Mouse (Mus musculus) layer of hippocampus, postnatal 36 days (tissue): ENCODE results near the gene Ttc6. TPM values are rescaled to one million over a fixed set of nuclear protein-coding genes. Genes with fewer than 3 reads are reported as not detected.

Experiments
- DNase-seq, 2 experiments: peaks; one replicate each; pipeline ENCODE4 v3.0.0; 2022
- total RNA-seq, 2 experiments: library from RNA; stranded (reverse); gene quantifications; 2 replicates each; pipeline ENCODE4 v1.2.3; 2021

Ttc6 gene
- total RNA-seq = under 1 TPM; 0.13 to 0.30 TPM

DNA sequence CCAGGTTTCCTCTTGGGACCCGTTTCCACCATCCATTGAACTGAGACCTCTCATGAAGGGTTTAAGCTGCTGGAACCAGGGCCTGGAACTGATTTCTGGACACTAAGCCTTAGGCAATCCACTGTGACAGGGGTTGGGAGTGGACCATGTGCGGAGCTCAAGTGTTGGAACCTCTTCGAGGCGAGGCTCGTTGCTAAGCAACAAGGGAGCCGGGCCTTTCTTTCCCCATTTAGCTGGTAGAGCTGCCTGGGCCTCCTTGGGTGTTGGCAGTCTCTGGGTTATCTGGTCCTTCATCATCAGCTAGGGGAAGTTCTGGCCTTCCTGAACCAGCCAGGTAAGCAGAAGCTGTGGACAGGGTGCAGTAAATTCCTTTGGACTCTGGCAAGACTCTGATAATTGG, at the start of gene Ttc6:
Gene Ttc6, plus strand, starts transcription at position 205 of the 400 bp plus-strand sequence.
- no peak for DNase-seq

DNA sequence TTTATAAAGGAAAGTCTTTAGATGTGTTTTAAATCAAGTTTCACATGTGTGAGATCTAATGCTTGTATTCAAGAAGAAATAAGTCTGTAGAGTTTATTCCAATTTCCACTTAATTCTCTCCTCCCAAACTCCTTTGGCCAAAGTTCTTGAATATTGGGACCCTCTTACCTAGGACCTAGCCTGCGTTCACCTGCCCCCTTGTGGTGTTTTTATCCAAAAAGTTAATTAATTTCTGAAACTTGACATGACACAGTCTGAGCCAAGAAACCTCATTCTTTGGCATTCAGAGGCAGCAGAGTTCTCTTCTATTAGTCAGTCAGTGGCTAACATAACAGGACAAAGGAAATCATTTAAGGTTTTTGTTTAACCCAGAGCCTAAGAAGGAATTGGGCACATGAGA, 49.4 kb upstream of the Ttc6 start:
- DNase-seq = no peak

DNA sequence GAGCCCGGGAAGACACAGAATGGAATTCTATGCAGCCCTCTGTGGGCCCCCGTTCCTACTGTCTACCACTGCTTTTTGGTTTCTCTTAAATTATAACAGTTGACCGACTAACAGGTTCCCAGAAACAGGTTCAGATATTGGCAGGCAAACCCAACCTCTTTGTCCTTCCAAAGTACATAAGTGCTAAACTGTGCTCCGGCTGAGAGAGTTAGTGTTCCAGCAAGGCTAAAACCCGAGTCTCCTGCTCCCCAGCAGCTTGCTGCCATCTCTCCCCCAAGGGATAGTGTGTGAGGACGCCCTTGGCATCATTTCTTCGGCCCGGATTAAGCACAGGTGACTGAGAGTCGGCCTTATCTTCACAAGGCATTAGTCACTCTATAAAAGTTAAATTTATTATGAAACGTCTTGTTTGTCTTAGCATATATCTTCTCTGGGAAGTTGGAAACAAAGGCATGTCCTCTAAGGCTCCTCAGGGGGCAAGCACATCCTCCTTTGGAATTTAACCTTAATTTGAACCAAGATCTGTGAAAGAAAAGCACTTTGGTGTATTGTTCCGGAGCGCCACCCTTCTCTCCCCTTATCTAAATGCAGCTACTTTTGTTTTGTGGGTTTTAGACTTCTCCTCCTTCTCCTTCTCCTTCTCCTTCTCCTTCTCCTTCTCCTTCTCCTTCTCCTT, 48.1 kb upstream of the Ttc6 start:
- no peak for DNase-seq

- DNase-seq = no peak
Observed at GRCm38 (mm10) chr12:57528335-57528734, 35.6 kb upstream of the Ttc6 start.

DNA sequence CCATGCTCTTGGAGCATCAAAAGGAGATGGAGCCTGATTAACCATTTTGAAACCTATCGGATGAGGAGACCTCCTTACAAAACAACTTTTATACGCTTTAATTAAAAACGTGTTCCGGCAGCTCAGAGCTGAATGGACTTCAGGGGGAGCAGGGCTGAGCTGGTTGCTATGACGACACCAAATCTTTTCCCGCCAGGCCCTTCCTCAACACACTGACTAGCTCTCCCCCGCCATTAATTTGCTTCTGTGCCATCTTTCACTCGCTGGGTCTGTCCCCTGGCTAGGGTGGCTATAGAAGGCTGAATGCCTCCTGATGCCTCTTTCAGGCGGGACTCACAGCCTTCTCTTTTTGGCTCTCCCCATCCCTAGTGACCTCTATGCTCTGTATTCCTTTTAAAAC, 33.4 kb upstream of the Ttc6 start:
- DNase-seq = no peak

DNA sequence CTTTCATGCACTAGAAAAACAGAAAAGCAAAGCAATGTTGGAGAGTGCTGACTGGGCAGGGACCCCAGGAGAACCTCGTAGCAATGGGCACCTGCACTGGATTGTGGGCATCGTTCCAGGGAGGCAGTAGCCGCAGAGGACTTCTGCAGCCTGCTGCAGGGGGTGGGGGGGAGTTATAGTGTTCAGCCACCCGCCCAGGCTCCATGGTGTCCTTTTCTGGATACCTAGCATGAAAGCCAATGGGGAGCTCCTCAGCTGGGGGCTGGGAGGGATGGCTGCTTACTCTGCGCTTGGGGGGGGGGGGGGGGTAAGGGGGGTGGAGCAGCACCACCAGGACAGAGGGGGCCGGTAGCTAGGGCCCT, 29.4 kb upstream of the Ttc6 start:
- no peak for DNase-seq

- DNase-seq = no peak
Observed at GRCm38 (mm10) chr12:57534879-57535611, 28.9 kb upstream of the Ttc6 start.

DNA sequence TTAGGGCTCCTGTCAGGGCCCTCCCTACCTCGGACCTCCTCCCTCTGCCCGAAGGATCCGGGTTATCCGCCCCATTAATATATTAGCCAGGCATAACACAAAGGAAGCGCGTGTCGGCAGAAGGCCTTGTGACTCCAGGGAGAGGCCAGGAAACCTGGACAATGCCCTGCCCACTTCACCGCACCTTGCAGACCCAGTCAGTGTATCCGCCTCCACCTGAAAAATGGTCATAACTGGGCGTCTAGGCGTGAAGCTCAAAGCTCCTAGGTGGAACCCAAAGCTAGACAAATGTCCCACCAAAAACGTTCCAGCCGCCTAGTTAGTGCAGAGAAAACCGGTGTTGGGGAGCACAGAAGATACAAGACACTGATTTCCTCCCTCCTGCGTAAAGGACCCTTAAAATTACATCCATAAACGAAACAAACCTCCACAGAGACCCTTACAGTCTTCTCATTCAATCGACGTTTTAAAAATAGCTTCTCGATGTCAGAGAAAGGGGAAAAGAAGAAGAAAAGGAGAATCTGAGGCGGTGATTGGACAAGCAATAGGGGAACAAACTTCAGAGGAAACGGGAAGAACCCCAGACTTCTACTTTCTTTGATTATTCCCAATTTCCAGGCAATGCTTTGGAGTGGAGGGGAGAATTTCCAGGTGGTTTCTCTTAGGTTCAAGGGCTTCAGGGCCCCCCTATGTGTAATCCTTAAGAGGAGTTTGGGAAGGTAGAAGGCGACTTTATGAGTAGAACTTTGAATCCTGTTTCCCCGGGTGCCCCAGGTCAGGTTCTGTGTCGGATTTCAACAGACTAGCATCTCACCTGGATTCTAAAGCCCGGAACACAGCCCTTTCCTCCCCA, 27.6 kb upstream of the Ttc6 start:
- DNase-seq = no peak

DNA sequence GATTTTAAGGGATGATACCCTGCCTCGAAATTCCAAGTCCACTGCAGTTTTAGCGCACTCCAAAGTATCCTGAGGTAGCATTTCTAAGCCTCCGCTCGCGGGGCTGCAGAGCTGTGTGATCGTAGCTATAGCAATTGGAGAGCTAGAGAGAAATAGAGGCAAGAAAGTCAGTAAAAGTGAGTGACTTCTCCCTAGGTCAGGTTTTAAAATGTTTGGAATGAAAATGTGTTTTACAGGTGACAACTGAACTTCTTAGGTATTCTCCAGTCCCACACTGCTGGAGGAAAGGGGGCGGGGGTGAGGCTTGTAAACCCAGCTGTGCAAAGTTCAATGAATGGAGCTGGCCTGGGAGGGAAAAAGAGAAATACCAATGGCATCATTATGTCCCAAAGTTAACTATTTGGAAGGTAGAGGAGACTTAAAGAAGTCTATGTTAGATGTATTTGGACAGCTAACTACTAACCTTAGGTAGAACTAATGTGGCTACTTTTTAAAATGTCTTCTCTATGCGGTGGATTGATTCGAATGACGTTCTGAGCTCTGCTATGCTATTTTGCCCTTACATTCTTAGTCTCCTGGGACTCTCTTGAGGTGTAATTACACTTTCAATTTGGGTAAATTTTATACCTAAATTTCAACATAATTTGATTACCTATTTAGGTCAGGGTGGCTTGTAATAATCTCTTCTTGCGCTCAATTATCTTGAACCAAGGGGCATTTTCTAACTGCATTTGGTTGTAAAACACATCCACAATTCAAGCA, 26.8 kb upstream of the Ttc6 start:
- DNase-seq = no peak

DNA sequence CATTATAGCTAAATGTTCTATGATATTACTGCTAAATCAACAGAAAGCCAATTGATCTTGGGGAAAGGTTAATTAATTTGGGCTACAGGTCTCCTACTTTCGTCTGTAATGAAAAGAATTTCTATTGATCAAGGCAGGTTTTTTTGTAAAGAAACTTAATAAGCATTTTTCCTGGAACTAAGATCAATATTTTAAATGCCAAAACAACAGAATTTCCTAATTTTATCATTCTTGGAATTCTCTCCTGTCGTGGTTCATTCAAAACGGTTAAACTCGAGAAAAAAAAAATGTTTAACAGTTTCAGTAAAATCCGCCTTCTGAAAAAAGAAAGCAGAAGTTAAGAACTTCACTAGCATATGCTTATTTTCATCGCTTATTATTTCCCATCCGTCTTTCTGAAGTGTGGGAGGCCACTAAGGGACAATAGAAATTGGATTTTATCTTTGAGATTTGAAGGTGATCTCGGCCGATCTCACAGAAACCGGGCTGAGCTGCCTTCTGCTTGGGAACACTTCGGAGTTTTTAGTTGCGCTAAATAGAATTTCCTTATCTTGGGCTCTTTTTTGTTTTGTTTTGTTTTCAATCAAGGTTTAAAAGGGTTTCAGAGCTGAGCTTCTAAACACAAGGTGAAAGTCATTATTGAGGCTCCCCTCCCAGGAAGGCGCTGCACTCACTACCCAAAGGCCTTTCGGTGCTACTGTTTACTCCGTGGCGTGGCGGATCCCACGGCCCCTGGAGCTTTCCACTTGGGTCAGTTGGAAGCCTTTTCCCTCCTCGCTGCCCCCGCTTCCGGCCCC, 25.9 kb upstream of the Ttc6 start:
- DNase-seq = no peak

DNA sequence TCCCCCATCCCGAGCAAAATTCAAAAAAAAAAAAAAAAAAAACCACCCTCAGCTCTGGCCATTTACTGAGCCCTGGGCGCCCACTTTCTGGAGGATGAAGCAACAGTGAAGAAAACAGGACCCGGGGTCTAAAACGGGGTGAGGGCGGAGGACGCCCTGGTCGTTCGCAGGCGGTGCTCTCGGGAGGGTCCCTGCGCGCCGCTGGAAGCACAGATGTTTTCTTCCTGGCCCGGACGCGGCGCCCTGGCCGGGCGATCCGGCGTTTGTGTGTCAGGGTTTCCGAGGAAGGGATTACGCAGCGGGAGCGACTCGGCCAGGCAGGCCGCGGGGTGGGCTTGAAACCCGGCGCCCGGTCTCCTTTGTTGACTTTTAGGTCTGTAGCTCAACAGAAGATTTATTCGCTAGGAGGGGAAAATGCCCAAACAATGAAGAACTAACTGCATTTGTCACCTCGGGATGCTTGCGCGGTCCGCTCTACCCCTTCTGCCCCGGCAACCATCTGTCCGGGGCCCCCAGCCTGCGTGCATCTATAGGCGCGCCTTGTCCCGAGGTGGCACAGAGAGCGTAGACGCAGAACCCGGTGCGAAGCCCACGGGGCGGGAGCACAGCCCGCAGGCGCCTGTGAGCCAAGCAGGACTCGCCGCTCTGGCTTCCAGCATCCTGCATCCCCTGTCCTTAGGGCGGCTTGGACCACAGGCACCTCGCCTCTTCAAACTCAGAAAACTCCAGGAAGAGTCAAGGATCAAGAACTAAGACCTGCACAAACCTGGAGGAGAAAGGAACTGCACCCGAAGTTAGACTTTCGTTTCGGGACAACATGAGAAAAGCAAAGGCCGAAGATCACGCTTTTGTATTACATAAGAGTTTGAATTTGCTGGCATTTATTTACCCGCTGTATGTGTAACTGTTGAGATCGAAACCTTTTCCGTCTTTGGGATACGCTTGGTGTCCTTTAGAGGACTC, 25.0 kb upstream of the Ttc6 start:
- DNase-seq = no peak

DNA sequence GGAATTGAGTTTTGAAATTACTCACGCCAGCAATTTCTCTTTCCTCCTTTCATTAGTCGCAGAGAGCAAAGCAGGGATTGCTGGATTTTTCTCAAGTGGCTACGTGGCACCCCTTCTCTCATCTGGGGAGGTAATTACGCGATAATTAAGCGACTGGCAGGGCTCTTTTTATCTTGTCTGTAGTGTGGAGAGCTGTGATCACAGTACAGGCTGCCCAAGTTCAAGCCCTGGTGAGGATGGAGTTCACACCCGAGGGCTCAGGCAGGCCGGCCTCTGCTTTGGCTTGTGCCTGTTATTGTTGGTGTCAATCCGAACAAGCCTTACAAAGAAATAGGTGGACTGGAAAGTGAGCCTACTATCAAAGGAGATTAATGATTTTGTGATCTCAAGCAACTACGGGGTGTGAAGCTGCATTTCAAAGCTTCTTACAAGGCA, 24.3 kb upstream of the Ttc6 start:
- no peak for DNase-seq

- no peak for DNase-seq
Observed at GRCm38 (mm10) chr12:57541118-57541517, 22.8 kb upstream of the Ttc6 start.

- no peak for DNase-seq
Observed at GRCm38 (mm10) chr12:57541931-57542745, 21.8 kb upstream of the Ttc6 start.

DNA sequence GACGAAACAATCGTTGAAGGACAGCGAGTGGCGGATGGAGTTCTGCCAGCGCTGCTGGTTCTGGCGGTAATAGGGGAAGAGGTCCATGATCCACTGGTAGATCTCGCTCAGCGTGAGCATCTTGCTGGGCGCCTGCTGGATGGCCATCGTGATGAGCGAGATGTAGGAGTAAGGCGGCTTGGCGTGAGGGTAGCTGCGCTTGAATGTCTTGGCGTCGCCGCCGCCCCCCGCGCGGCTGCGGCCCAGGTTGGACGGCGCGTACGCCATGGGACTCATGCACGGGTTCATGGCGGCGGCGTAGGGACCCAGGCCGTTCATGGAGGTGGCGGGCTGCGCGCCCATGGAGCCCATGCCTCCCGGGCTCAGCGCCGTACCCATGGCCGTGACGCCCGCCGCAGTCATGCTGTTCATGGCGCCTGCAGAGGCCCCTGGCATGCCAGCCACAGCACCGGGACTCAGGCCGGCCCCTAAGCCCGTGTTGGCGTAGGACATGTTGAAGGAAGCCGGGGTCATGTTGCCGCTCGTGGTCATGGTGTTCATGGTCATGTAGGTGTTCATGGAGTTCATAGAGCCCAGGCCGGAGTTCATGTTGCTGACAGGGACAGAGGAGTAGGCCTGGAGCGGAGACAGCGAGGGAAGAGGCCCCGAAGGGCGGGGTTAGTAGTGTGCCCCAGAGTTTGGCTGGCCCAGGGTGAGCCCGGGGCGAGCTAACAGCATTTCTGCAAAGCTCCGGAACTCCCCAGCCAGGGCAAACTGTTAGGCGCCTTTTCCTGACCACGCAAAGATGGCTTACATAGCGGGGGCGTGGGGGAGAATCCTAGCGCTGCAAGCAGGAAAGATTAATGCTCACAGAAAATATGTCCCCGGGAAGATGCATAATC, 20.9 kb upstream of the Ttc6 start:
- DNase-seq = no peak

DNA sequence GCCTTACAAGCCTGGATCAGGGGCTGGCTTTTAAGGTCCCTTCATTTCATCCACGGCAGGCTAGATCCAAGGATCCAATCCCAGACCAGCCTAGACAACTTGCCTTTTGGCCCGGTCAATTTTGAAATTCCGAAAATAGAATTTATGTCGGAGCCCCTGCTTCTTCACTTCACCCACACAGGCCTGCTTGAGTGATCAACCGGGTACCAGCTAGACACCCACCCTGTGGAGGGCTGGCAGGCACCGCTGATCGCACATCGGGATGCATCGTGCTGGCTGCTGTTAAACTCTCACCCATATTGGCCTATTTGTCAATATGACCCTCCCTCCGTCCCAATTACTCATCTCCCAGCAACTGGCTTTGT, 20.3 kb upstream of the Ttc6 start:
- DNase-seq = no peak

- no peak for DNase-seq
Observed at GRCm38 (mm10) chr12:57544641-57545370, 19.1 kb upstream of the Ttc6 start.
